Mouse (Mus musculus) spleen, postnatal 10 days (tissue): ENCODE measurements around the gene Kiss1r.
"Not testable (repeated sequence)": the region's sequence is repeated elsewhere in the genome, so short reads cannot be mapped to it uniquely, and the experiment has no call there.

Source experiments
- DNase-seq, 2 experiments: peaks; one replicate each; pipeline ENCODE4 v3.0.0; 2021 to 2022; ENCODE audit warnings: low spot score in 2 of 2

The Kiss1r gene

DNA sequence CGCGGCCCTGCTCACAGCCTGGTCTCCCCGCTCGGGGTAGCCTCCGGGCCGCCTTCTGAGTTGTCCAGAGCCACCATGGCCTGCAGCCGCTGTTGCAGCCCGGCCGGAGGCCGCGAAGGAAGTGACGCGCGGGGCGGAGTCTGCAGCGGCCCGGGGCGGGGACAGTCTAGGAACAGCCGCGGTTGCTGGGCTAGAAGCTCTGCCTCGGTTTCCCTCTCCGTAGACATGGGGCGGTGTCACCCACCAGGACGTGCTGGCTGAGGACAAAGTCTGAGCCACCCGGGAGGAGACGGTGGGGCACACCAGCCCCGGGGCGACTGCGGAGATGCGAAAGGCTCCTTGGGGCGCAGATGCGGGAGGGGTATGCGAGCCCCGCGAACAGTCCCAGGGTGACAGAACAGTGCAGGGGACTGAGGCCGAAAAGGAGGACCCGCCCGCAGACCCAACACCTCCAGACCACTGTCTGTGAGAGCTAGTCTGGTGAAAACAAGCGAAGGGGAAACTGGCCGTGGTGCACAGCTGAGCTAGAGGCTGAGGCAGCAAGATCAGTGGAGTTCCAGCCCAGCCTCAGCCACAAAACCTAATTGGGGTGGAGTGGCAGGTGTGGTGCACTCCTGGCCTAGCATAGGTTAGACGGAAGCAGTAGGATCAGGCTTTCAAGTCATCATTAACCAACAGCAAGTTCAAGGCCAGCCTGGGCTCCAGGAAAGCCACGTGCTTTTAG lies at the start of gene Kiss1r:
Gene Kiss1r (plus strand): TSS at position 164 of the 724 bp plus-strand sequence.
- DNase-seq: peak; percentile 87 to 93

DNA sequence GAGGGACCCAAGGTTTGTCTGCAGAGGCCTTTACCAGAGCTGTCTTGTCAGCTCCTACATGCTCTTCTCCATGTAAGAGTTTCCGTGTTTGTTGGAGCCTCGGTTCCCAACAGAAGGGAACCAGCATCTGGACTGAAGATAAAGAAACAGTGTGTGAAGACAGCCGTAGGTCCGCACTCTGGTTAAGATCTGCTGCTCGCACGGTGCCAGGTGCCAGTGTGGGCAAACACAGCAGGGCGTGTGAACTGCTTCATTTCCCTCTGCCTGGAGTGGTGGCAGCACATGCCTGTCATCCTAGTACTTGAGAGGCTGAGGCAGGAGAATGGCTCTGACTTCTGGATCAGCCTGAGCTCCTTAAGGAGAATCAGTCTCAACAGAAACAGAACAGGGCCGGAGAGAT lies 44.9 kb upstream of the Kiss1r start:
- DNase-seq: no peak

DNA sequence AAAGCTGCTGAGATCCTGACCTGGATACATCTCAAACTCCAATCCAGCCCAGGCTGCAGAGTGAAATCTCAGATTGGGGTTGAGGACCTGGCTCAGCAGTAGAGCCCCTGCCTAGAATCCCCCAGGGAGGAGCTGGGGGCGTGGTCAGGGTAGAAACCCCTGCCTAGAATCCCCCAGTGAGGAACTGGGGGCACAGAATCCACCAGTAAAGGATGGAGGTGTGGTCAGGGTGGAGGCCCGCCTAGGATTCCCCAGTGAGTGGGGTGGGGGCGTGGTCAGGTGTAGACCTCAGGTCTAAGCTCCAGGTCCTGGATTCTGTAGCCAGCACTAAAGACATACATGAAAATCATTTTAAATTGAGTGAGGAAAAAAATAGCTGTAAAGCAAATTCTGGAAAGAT lies 43.9 kb upstream of the Kiss1r start:
- DNase-seq: no peak

DNA sequence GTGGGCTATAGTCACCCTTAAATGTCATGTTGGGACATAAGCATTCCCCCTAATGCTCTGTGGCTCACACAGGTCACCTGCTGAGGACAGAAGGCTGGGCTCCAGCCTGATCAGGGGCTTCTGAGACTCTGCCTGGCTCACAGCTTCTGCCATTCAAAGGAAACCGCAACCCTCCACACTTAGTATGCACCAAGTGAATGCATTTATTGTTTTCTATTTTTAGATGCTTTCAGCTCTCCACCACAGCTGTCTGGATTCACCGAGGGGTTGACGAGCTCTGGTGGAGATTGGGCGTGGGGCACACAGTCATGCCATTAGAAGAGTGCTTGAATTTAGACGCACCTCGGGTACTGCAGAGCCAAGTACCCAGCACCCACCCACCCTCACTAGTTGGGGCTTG lies 43.5 kb upstream of the Kiss1r start:
- DNase-seq: no peak

DNA sequence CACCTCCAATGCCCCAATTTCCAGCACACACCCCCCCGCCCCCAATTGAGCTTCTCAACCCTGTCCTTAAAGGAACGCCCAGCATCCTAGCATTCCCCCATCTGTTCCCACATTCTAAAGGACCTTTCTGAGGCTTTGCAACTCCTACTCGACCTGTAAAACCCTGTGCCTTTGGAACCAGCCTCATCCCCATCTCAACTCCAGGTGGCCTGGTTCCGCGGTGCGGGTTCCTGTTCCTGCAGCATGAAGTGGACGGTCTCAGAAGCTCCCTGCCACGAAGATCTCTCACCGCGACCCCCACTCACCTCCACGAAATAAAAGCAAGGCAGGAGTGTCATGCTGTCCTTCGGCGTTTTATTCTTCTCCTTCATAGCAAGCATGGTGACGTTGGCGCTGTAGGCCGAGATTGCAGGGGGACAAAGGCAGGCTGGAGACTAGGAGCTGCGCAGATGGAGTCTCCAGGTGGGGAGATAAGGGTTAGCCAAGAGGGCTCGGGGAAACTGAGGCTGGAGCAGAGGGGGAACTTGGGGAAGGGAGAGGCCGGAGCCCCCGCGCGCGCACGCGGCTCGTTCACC lies 43.0 kb upstream of the Kiss1r start:
- DNase-seq: no peak

DNA sequence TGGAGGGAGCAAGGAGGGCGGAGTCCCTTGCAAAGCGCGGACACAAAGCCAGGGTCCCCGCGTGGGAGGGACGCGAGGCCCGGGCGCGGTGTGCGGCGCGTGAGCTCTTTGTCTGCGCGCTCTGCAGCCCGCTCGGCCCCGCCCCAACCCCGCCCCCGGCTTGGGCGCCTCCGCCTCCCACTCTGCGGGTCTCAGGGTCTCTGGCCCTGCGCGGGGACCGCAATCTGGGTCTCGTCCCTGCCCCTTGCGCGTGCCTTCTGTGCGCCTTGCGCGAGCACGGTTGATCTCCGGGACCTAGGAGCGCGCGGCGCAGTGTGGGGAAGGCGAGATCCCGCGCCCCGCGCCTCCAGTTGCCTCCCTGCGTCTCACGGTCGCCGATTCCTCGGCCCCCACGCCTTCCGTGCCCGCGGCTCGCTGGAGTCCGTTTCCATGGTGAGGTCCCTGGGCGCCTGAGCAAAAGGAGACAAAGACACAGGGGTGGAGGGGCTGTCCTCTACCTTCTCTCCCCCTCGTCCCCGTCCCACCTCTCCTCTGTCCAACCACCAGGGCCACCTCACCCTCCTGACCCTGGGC lies 42.4 kb upstream of the Kiss1r start, which contains the start of the genes Prtn3 and Plppr3:
Gene Prtn3 (plus strand): TSS at position 187 of the 573 bp plus-strand sequence.
Gene Plppr3 (minus strand): TSS at position 345 of the 573 bp plus-strand sequence.
- no peak for DNase-seq

DNA sequence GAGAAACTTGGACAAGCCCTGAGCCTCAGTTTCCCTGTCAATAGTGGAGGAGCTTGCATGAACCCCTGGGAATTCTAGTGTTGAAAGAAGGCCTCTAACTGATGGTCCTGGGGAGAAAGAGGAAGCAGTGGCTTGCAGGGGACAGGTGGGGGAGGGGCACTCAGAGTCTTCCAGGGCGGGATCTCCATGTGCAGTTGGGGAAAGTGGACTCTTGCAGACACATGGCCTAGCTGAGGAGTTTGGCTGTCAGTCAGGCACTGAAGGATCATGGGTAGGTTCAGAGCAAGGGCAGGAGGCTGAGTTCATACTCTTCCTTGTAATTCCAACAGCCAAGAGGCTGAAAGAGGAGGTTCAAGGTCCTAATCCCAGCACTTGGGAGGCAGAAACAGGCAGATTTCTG lies 39.6 kb upstream of the Kiss1r start:
- no peak for DNase-seq

DNA sequence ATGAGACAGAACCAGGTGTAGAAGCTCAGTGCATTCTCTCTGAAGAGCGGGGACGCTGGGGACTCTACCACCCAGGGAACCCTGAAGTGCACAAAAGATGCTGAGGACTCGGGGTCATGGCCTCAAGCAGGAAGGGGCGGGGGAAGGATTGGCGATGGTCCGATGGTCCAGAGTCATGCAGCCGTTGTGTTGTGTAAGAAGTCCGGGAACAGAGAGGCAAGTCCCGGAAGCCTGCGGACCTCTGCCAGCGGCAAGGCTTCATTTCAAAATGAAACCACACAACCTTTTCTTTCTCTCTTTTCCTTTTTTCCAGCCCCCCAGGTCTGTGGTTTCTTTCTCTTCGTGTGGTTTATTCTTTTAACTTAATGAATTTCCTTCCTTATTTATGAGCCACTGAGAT lies 39.0 kb upstream of the Kiss1r start:
- DNase-seq: no peak

DNA sequence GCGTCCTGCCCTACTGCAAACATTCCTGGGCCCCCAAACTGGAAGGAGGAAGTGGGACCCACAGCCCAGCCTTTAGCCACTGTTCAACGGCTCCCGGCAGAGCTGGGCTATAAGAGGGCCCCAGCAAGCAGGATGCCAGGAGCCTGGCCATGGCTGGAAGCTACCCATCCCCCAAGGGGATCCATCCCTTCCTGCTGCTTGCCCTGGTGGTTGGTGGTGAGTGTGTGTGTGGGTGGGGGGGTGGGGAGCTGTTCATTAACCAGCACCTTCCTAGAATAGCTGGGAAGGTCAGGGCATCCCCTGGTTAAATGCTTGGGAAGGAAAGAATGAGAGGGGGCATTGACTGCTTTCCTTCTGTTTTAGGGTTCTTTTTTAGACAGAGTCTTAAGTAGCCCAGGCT lies 37.2 kb upstream of the Kiss1r start:
- DNase-seq: no peak

DNA sequence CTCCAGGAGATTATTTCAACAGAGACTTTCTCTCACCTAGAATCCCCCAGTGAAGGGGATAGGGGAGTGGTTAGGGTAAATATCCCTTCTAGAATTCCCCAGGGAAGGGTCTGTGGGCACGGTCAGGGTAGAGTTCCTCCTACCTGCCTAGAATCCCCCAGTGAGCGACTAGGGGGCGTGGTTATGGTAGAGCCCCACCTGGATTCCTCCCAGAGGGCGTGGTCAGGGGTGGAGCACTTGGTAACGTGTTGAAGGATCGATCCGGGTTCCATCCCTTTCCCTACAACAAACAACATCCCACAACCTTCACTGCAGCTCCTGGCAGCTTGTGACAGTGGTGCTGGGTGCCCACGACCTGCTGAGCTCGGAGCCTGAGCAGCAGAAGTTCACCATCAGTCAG lies 36.0 kb upstream of the Kiss1r start:
- no peak for DNase-seq

DNA sequence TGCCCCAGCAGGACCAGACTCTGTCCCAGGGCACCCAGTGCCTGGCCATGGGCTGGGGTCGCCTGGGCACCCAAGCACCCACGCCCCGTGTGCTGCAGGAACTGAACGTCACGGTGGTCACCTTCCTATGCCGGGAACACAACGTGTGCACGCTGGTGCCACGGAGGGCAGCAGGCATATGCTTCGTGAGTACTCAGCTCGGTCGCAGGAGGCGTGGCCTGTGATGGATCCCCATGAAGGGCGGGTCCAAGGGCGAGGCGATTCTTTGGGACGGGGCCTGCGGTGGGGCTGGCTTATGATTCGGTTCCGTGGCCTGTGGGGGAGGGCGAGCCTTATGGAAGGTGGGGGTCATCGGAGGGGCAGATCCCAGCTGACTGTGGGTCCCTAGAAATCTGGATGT lies 34.8 kb upstream of the Kiss1r start:
- DNase-seq: peak in 1 of 2 experiments; percentile 57

DNA sequence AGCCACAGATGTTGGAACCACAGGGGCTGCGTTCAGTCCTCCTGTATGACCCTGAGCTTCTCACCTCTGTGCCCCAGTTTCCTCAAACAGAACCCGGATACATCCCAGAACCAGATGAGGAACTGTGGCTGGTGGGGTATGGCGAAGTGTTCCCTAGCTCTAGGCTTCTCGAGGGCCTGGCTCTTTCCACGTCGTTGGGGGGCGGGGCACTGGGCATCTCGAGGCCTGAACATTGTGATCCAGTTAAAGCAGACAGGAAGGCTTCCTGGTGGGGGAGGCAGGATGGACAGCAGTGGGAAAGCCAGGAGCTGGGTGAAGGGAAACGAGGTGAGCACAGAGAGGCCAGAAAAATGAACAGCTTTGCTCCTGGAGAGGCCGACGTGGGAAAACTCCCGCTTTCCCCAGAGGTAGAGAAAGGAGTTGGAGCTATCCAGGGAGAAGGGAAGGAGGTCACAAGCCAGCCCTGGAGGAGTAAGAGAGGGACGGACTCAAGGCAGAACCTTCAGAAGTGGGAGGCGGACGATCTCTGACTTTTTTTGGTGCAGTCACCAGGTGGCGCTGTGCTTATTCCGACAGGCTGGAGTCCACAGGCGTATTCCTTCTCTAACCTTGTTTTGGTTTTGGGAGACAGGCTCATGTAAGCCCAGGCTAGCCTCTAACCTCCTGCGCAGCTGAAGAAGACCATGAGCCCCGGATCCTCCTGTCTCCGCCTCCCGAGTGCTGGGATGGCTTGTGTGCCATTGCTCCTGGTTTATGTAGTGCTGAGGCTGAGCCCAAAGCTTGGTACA lies 33.3 kb upstream of the Kiss1r start:
- DNase-seq: peak; percentile 69 to 87

DNA sequence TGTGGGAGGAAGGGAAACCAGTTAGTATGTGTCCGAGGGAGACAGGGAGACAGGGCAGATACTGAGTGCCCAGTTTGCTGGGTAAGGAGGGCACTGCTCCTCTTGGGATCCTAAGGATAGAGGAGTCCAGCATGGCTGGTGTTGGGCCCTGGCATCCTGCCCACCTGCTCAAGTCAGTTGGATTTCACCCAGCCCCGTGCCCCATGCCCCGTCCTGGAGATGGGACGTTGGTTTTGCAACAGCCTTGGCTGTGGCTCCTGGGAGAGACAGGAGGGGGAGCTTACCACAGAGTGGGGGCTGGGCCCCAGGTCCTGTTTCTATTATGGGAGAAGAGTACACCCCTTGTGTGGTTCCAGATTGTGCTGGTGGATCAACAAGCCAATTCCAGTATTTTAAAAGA lies 32.3 kb upstream of the Kiss1r start:
- no peak for DNase-seq

DNA sequence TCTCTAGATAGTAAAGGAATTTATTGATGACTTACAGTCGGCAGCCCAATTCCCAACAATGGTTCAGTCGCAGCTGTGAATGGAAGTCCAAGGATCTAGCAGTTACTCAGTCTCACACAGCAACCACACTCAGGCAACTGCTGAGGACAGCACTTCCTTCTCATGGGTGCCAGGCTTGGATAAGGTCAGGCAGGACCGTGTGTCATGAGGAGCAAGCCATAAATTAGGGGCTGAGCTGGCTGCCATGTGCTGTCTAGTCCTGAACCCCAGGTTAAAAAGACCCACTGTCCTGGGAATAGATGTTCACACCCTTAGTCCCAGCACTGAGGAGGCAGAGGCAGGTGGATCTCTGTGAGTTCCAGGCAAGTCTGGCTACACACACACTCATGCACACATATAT lies 31.8 kb upstream of the Kiss1r start:
- not testable (repeated sequence) for DNase-seq

DNA sequence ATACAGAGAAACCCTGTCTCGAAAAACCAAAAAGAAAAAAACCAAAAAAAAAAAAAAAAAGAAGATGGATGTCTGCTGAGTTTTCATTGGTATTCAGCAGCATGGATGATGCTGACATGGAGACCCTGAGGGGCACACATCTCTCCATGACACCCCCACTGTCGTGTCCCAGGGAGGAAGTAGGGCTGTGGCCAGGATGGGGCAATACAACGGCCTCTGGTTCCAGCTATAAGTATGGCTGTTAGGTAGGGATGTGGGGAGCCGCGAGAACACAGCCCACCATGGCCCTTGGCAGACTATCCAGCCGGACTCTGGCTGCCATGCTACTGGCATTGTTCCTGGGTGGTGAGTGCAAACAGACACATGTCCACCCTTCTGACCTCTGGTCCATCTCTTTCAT lies 30.7 kb upstream of the Kiss1r start, which contains the start of gene Elane:
Gene Elane (plus strand): TSS at position 194 of the 400 bp plus-strand sequence.
- DNase-seq: no peak

DNA sequence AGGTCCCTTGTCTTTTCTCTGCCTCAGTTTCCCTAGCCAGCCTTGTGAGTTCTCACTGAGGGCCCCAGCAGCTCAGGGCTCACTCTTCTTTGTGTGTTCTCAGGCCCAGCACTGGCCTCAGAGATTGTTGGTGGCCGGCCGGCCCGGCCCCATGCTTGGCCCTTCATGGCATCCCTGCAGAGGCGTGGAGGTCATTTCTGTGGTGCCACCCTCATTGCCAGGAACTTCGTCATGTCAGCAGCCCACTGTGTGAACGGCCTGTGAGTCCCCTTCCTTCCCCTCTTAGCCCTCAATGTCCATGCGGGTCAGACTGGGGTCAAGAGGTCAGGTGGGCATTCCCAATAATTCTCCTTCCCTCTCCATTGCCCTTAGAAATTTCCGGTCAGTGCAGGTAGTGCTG lies 30.2 kb upstream of the Kiss1r start:
- no peak for DNase-seq

DNA sequence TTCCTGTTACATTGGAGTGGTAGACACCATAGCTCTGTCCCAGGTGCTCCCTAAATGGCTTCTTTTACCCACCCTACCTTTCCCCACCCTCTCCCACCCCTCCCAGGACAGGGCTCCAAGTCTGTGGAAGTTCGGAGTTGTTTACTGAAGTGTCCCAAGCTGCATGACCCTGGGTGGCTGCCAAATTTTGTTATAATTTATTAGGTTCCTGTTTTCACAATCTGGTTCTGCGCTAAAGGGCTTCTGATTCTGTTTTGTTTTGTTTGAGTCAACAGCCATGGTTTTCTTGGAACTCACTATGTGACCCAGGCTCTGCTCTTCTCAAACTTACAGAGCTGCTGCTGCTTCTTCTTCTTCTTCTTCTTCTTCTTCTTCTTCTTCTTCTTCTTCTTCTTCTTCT lies 27.4 kb upstream of the Kiss1r start:
- no peak for DNase-seq

DNA sequence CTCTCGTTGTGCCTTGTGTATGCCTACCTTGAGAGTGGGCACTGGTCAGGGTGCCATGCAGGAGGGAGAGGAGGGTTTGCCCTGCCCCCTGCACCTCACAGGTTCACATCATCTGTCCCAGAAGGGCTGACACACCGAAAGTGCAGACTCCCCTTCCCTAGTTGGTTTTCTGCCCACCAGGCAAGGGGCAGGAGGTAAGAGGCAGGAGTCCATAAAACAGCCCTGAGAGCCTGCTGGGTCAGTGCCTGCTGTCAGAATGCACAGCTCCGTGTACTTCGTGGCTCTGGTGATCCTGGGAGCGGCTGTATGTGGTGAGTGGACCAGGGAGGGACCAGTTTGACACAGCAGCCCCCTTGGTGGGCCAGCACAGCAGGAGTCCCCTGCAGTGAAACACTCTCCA lies 26.1 kb upstream of the Kiss1r start, which contains the start of gene Cfd:
Gene Cfd (plus strand): TSS at position 184 of the 400 bp plus-strand sequence.
- DNase-seq: no peak

DNA sequence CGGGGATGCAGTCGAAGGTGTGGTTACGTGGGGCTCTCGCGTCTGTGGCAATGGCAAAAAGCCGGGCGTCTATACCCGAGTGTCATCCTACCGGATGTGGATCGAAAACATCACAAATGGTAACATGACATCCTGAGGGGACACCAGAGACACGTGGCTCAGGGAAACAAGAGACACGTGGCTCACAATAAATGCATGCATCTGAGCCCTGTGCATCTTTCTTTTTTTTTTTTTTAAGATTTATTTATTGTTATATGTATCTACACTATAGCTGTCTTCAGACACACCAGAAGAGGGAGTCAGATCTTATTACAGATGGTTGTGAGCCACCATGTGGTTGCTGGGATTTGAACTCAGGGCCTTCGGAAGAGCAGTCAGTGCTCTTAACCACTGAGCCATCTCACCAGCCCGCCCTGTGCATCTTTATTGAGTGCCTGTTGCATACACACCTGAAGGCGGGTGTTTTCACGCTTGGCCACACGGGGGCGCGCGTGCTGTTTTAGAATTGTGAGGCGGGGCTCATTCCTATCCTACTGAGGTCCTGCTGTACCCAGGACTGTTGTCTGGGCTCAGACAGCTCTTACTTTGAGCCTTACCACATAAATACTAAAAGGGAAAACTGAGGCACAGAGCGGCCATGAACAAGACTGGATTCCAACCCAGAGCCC lies 24.2 kb upstream of the Kiss1r start:
- DNase-seq: peak; percentile 82 to 90

DNA sequence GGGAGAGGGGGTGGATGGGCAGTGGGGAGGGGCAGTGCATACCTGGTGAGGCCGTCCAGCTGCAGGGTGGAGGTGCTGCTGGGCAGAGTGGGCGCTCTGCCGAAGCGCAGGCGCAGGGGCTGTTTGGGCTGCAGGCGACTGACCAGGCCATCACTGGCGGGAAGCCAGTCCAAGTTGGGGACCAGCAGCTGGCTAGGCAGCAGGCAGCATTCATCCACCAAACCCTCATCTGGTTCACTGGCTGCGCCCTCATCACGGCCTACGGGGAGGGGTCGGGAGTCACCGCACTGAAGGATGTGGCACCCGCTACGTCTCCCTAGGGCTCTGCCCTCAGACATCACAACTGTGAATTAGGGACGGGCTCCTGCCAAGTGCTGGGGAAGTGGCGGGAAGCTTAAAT lies 20.5 kb upstream of the Kiss1r start:
- no peak for DNase-seq

DNA sequence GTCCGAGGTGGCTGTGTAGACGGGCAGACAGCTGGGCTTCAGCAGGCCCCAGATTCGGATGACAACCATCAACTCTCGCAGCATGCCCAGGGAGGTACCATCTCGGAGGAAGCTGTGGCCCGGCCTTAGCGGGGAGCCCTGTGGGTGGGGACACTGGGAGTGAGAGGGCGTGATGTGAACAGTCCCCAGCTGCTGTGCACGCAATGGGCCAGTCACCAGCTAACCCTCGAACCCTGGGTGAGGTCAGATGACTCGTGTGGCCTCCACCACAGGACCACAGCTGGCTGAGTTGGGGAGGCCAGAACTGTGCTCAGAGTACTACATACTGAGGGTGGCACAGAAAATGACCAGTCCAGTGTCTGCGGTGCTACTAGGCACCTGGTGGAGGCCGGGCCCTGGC lies 20.0 kb upstream of the Kiss1r start:
- DNase-seq: no peak
